10 mouse cellular contexts compared by ENCODE assay signal in the genomic region with DNA sequence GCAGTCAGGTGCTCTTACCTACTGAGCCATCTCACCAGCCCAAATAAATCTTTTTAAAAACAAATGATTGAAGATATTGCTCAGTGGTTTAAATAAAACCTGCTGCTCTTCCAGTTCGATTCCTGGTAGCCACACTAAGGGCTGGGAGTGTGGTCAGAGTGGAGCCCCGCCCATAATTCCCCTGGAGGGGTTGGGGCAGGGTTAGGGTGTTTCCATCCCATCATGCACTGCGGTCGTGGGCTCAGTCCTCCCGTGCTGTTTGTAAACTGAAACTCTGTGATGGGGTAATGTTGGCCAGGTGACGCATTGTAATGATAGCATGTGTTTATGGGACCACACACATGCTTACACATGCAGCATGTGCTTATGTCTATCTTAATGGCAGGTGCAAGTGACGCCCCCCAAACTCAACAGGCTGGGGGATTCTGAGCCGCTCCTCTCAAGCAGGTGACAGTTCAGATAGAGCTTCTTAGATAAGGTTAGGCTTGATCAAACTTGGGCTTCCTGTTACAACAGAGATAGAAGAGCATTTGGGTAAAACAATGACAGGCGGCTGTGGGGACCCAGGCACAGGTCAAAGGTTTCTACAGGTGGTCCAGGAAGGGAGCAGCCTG. TPM values are rescaled to one million over a fixed set of nuclear protein-coding genes. Genes with fewer than 3 reads are reported as not detected.
A peak's percentile ranks its signal among the peaks of the same experiment; 100 is the strongest.
DNase-seq lines count a peak whose midpoint lies in the region; ATAC-seq and TF ChIP-seq lines count a peak whose summit lies in the region.
"Had no signal": no experiment of that assay in that cellular context is flagged by ENCODE, and none has a peak within 500 bp of the region (broad histone marks: within the 10 kb centered on the region; RNA-seq: fewer than 3 reads in every experiment).

No protein-coding gene starts in this region.

- no peak for ATAC-seq in CD4-positive, CD25-positive, alpha-beta regulatory T cell, adult 4 months
- peak; percentile 48 for ATAC-seq in erythroblast, adult 5-6 weeks (replicated peaks; ENCODE audit: low FRiP score, poor library complexity, severe bottlenecking)
- ATAC-seq in megakaryocyte-erythroid progenitor cell, adult 5-6 weeks (replicated peaks; ENCODE audit: low FRiP score, low TSS enrichment, poor library complexity, severe bottlenecking), result peak; percentile 19

- peak; percentile 83 for DNase-seq in CD4-positive, CD25-positive, alpha-beta regulatory T cell, adult 2 months (ENCODE audit: low read depth, low spot score)
- DNase-seq in CD4-positive helper T cell, adult 2 months (ENCODE audit: low read depth, low spot score), result peak; percentile 78
- no peak for DNase-seq in layer of hippocampus, postnatal 14 days (ENCODE audit: low spot score in 2 of 2)
- no peak for DNase-seq in frontal cortex, adult 2 months (ENCODE audit: extremely low spot score in 1 of 2, low spot score in 1 of 2)
- DNase-seq in layer of hippocampus, adult 2 months (ENCODE audit: low spot score in 2 of 2), result no peak
- DNase-seq: right cerebral cortex, adult 18-20 months had no signal

- no peak for TF ChIP-seq CTCF in layer of hippocampus, adult 2 months (conservative IDR thresholded peaks at IDR 0.05)

- no peak overlapping the region for H3K27ac ChIP-seq in layer of hippocampus, adult 2 months
- H3K27ac ChIP-seq: kidney, postnatal 0 days had no signal

- H3K4me3 ChIP-seq in layer of hippocampus, adult 2 months, result no peak overlapping the region

RNA-seq across cellular contexts. Expression of a gene that starts 1.5 kb away (rescaled TPM):
- polyA plus RNA-seq in CD4-positive, CD25-positive, alpha-beta regulatory T cell, adult 4 months (2017; shearing (Covaris generic)), result 10 to 100 TPM; 14.4 to 17.3 TPM
- total RNA-seq in erythroblast, adult 5-6 weeks (2015; ENCODE audit: low replicate concordance), result 9.2 and 14.6 TPM in 2 replicates
- 14.1 and 30.2 TPM in 2 replicates for total RNA-seq in erythroblast, adult 5-6 weeks (2017; ENCODE audit: low replicate concordance)
- total RNA-seq in megakaryocyte-erythroid progenitor cell, adult 5-6 weeks (2014; fragmentation: Nextera tagmentation), result 25.7 and 37.6 TPM in 2 replicates
- total RNA-seq in megakaryocyte-erythroid progenitor cell, adult 5-6 weeks (2017), result 44.2 and 61.1 TPM in 2 replicates
- total RNA-seq in layer of hippocampus, postnatal 14 days (2021), result 10 to 100 TPM; 24.0 to 40.0 TPM
- 36.3 and 40.8 TPM in 2 replicates for polyA plus RNA-seq in frontal cortex, adult 2 months (2012; rRNA removed)
- total RNA-seq in layer of hippocampus, adult 2 months (2021), result 10 to 100 TPM; 27.5 to 30.8 TPM

RNA-seq across cellular contexts. Expression of a gene that starts 5.5 kb away (rescaled TPM):
- 1 to 10 TPM; 1.3 to 1.5 TPM for polyA plus RNA-seq in CD4-positive, CD25-positive, alpha-beta regulatory T cell, adult 4 months (2017; shearing (Covaris generic))
- total RNA-seq in erythroblast, adult 5-6 weeks (2015; ENCODE audit: low replicate concordance), result 1.9 and 2.5 TPM in 2 replicates
- 8.7 and 10.6 TPM in 2 replicates for total RNA-seq in erythroblast, adult 5-6 weeks (2017; ENCODE audit: low replicate concordance)
- total RNA-seq in megakaryocyte-erythroid progenitor cell, adult 5-6 weeks (2014; fragmentation: Nextera tagmentation), result 15.7 and 16.4 TPM in 2 replicates
- 13.9 and 14.1 TPM in 2 replicates for total RNA-seq in megakaryocyte-erythroid progenitor cell, adult 5-6 weeks (2017)
- total RNA-seq in layer of hippocampus, postnatal 14 days (2021), result 10 to 100 TPM; 40.8 to 45.8 TPM
- 27.5 and 29.5 TPM in 2 replicates for polyA plus RNA-seq in frontal cortex, adult 2 months (2012; rRNA removed)
- total RNA-seq in layer of hippocampus, adult 2 months (2021), result 10 to 100 TPM; 42.8 to 45.9 TPM

RNA-seq across cellular contexts. Expression of a gene that starts 8.7 kb away (rescaled TPM):
- under 1 TPM; 0.15 to 0.28 TPM for polyA plus RNA-seq in CD4-positive, CD25-positive, alpha-beta regulatory T cell, adult 4 months (2017; shearing (Covaris generic))
- not detected in 2 replicates for total RNA-seq in erythroblast, adult 5-6 weeks (2015; ENCODE audit: low replicate concordance)
- total RNA-seq in erythroblast, adult 5-6 weeks (2017; ENCODE audit: low replicate concordance), result not detected in 2 replicates
- not detected in 2 replicates for total RNA-seq in megakaryocyte-erythroid progenitor cell, adult 5-6 weeks (2014; fragmentation: Nextera tagmentation)
- not detected in 2 replicates for total RNA-seq in megakaryocyte-erythroid progenitor cell, adult 5-6 weeks (2017)
- total RNA-seq in layer of hippocampus, postnatal 14 days (2021), result 1 to 10 TPM; 1.4 to 1.5 TPM
- 0.96 and 1.1 TPM in 2 replicates for polyA plus RNA-seq in frontal cortex, adult 2 months (2012; rRNA removed)
- total RNA-seq in layer of hippocampus, adult 2 months (2021), result 1 to 10 TPM; 1.7 to 1.8 TPM

RNA-seq across cellular contexts. Expression of a gene that starts 13.8 kb away (rescaled TPM):
- polyA plus RNA-seq in CD4-positive, CD25-positive, alpha-beta regulatory T cell, adult 4 months (2017; shearing (Covaris generic)), result 1 to 10 TPM in 1 of 2 experiments, under 1 TPM in 1; 0.34 to 2.0 TPM
- 15.6 and 27.0 TPM in 2 replicates for total RNA-seq in erythroblast, adult 5-6 weeks (2015; ENCODE audit: low replicate concordance)
- total RNA-seq in erythroblast, adult 5-6 weeks (2017; ENCODE audit: low replicate concordance), result 35.7 and 41.5 TPM in 2 replicates
- total RNA-seq in megakaryocyte-erythroid progenitor cell, adult 5-6 weeks (2014; fragmentation: Nextera tagmentation), result 0.70 TPM in 1 of 2 replicates, not detected in the other
- total RNA-seq in megakaryocyte-erythroid progenitor cell, adult 5-6 weeks (2017), result 1.9 TPM in 1 of 2 replicates, not detected in the other
- 1 to 10 TPM in 1 of 2 experiments, under 1 TPM in 1; 0.92 to 1.0 TPM for total RNA-seq in layer of hippocampus, postnatal 14 days (2021)
- 0.67 and 0.68 TPM in 2 replicates for polyA plus RNA-seq in frontal cortex, adult 2 months (2012; rRNA removed)
- total RNA-seq in layer of hippocampus, adult 2 months (2021), result 1 to 10 TPM; 1.6 to 2.4 TPM

RNA-seq across cellular contexts. Expression of a gene that starts 23.3 kb away (rescaled TPM):
- 10 to 100 TPM; 19.3 to 22.0 TPM for polyA plus RNA-seq in CD4-positive, CD25-positive, alpha-beta regulatory T cell, adult 4 months (2017; shearing (Covaris generic))
- total RNA-seq in erythroblast, adult 5-6 weeks (2015; ENCODE audit: low replicate concordance), result not detected in 2 replicates
- total RNA-seq in erythroblast, adult 5-6 weeks (2017; ENCODE audit: low replicate concordance), result not detected in 2 replicates
- 0.66 and 2.3 TPM in 2 replicates for total RNA-seq in megakaryocyte-erythroid progenitor cell, adult 5-6 weeks (2014; fragmentation: Nextera tagmentation)
- total RNA-seq in megakaryocyte-erythroid progenitor cell, adult 5-6 weeks (2017), result 0.52 TPM in 1 of 2 replicates, not detected in the other
- total RNA-seq in layer of hippocampus, postnatal 14 days (2021), result 1 to 10 TPM; 1.8 to 2.2 TPM
- 2.3 and 3.3 TPM in 2 replicates for polyA plus RNA-seq in frontal cortex, adult 2 months (2012; rRNA removed)
- total RNA-seq in layer of hippocampus, adult 2 months (2021), result 1 to 10 TPM; 1.3 to 1.4 TPM

Comparison
In these comparisons a context has a peak if more than half of its experiments do, and no peak if none do; other contexts are left out.
1. DNase-seq: peak in CD4-positive, CD25-positive, alpha-beta regulatory T cell, adult 2 months (single experiment) and CD4-positive helper T cell, adult 2 months (single experiment); none in layer of hippocampus, postnatal 14 days (0 of 2), frontal cortex, adult 2 months (0 of 2) and layer of hippocampus, adult 2 months (0 of 2).